Mouse (Mus musculus): Measurements from ENCODE around the gene Sp1. TPM values are rescaled to one million over a fixed set of nuclear protein-coding genes. Genes with fewer than 3 reads are reported as not detected.

Sp1 gene
- total and polyA plus RNA-seq, 3 experiments: 16.3 to 92.3 (median 47.2) TPM

- H3K27me3 ChIP-seq (ENCODE audit: control insufficient read depth in 1 of 2, insufficient read depth in 2 of 2, low read length in 2 of 2): no peaks in the 10 kb centered on the region
- peaks cover 1% of the 10 kb centered on the region; the same call in 1 of the 2 replicates for H3K79me2 ChIP-seq (ENCODE audit: control insufficient read depth, insufficient read depth, low read length, poor library complexity)
- peak overlapping the region; percentile 85 for H3K9ac ChIP-seq (ENCODE audit: control insufficient read depth, low read depth, low read length, poor library complexity, severe bottlenecking)
- peak; percentile 78 for DNase-seq (ENCODE audit: low read depth, low spot score)
- no peak for TF ChIP-seq KAT2A (conservative IDR thresholded peaks at IDR 0.05; ENCODE audit: low read depth, low read length)
- no peak; the same call in 1 of the 2 replicates for TF ChIP-seq ZMIZ1 (IDR thresholded peaks at IDR 0.05; ENCODE audit: low read depth, low read length)
- 0 out of 2 replicates have a peak, but pooled peaks have one; percentile 43 for TF ChIP-seq ZKSCAN1 (IDR thresholded peaks at IDR 0.05; ENCODE audit: low read depth, low read length)
- peak; percentile 54; the same call in 1 of the 2 replicates for TF ChIP-seq TBP (IDR thresholded peaks at IDR 0.05; ENCODE audit: low read depth, low read length)
- TF ChIP-seq NELFE (IDR thresholded peaks at IDR 0.05; ENCODE audit: low read depth, low read length): peak; percentile 51
- peak; percentile 58; the same call in 1 of the 2 replicates for TF ChIP-seq SIN3A (IDR thresholded peaks at IDR 0.05; ENCODE audit: low read length)
- TF ChIP-seq ELF1 (IDR thresholded peaks at IDR 0.05; ENCODE audit: low read depth, low read length): peak; percentile 63
- no peak for TF ChIP-seq POLR2AphosphoS5 (IDR thresholded peaks at IDR 0.05; ENCODE audit: borderline replicate concordance, low read depth, low read length)
- TF ChIP-seq ZNF384 (IDR thresholded peaks at IDR 0.05; ENCODE audit: low read depth, low read length): peak; percentile 96
- peak; percentile 37 to 67; a peak in 3 of 4 replicates for TF ChIP-seq POLR2A (IDR thresholded peaks at IDR 0.05; ENCODE audit: control insufficient read depth in 1 of 2, insufficient read depth in 1 of 2, low read depth in 1 of 2, low read length in 2 of 2, poor library complexity in 1 of 2)
- TF ChIP-seq HCFC1 (IDR thresholded peaks at IDR 0.05; ENCODE audit: low read depth, low read length): peak; percentile 56
- no peak; the same call in 1 of the 2 replicates for TF ChIP-seq POLR2AphosphoS2 (IDR thresholded peaks at IDR 0.05; ENCODE audit: low read length)
- peak overlapping the region; percentile 76 to 79 for H3K4me3 ChIP-seq (ENCODE audit: control insufficient read depth in 1 of 2, insufficient read depth in 1 of 2, low read depth in 2 of 2, low read length in 2 of 2)
- H3K36me3 ChIP-seq (ENCODE audit: control insufficient read depth in 1 of 2, insufficient read depth in 2 of 2, low read length in 2 of 2): peaks cover 0 to 10% of the 10 kb centered on the region in 2 experiments; a peak in 2 of 4 replicates
- peak overlapping the region; percentile 53 for H3K27ac ChIP-seq (ENCODE audit: control insufficient read depth, low read depth, low read length)
- H3K4me1 ChIP-seq (ENCODE audit: control insufficient read depth in 1 of 2, insufficient read depth in 2 of 2, low read length in 2 of 2): peaks cover 8 to 15% of the 10 kb centered on the region in 2 experiments
- H3K9me3 ChIP-seq (replicated peaks; ENCODE audit: insufficient read depth, low read length): no peaks in the 10 kb centered on the region
Observed at GRCm38 (mm10) chr15:102399229-102400221, 6.4 kb upstream of the Sp1 start.

DNA sequence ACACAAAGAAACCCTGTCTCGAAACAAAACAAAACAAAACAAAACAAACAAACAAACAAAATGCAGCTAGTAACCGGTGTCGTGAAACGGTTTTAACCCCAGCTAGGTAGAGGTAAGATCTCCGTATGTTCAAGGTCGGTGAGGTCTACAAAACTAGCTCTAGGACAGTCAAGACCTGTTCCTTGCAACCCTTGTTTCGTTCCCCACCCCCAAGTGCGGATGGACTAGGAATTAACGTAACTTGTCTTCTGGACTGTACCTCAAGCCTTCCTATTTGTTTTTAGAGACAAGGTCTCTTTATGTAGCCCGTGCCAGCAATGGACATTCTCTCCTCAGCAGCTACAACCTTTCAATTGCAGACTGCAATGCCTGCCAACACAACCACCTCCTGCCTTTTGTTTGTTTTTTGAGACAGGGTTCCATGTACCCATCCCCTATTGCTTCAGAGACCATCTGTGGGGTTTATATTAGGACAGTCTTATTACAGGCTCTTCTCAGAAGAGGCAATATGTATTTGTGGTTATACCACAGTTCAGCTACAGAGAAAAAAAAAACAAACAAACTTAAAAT, 5.4 kb upstream of the Sp1 start:
- H3K36me3 ChIP-seq (ENCODE audit: control insufficient read depth in 1 of 2, insufficient read depth in 2 of 2, low read length in 2 of 2): peaks cover 0 to 6% of the 10 kb centered on the region in 2 experiments; a peak in 2 of 4 replicates
- H3K9me3 ChIP-seq (replicated peaks; ENCODE audit: insufficient read depth, low read length): no peaks in the 10 kb centered on the region
- peak overlapping the region; percentile 85 for H3K9ac ChIP-seq (ENCODE audit: control insufficient read depth, low read depth, low read length, poor library complexity, severe bottlenecking)
- peaks cover 6% of the 10 kb centered on the region; the same call in 1 of the 2 replicates for H3K79me2 ChIP-seq (ENCODE audit: control insufficient read depth, insufficient read depth, low read length, poor library complexity)
- H3K4me1 ChIP-seq (ENCODE audit: control insufficient read depth in 1 of 2, insufficient read depth in 2 of 2, low read length in 2 of 2): peaks cover 4 to 12% of the 10 kb centered on the region in 2 experiments
- peak overlapping the region; percentile 53; the same call in 1 of the 2 replicates for H3K27ac ChIP-seq (ENCODE audit: control insufficient read depth, low read depth, low read length)
- TF ChIP-seq MEF2A (IDR thresholded peaks at IDR 0.05; ENCODE audit: extremely low read depth, insufficient replicate concordance, low read depth, low read length, poor library complexity, severe bottlenecking): no peak
- TF ChIP-seq ELF1 (IDR thresholded peaks at IDR 0.05; ENCODE audit: low read depth, low read length): no peak
- TF ChIP-seq CHD2 (IDR thresholded peaks at IDR 0.05; ENCODE audit: low read length): no peak
- TF ChIP-seq ZKSCAN1 (IDR thresholded peaks at IDR 0.05; ENCODE audit: low read depth, low read length): no peak
- no peak for TF ChIP-seq E2F4 (IDR thresholded peaks at IDR 0.05; ENCODE audit: borderline replicate concordance, low read depth, low read length)
- no peak for TF ChIP-seq TBP (IDR thresholded peaks at IDR 0.05; ENCODE audit: low read depth, low read length)
- no peak for TF ChIP-seq ZMIZ1 (IDR thresholded peaks at IDR 0.05; ENCODE audit: low read depth, low read length)
- no peak for TF ChIP-seq UBTF (IDR thresholded peaks at IDR 0.05; ENCODE audit: borderline replicate concordance, insufficient read depth, low read depth, low read length)
- no peak; the same call in 1 of the 2 replicates for TF ChIP-seq ZNF384 (IDR thresholded peaks at IDR 0.05; ENCODE audit: low read depth, low read length)
- TF ChIP-seq SIN3A (IDR thresholded peaks at IDR 0.05; ENCODE audit: low read length): no peak
- no peak for TF ChIP-seq ETS1 (IDR thresholded peaks at IDR 0.05; ENCODE audit: low read depth, low read length)
- TF ChIP-seq POLR2A (IDR thresholded peaks at IDR 0.05; ENCODE audit: control insufficient read depth in 1 of 2, insufficient read depth in 1 of 2, low read depth in 1 of 2, low read length in 2 of 2, poor library complexity in 1 of 2): no peak
- no peak for TF ChIP-seq MAZ (IDR thresholded peaks at IDR 0.05; ENCODE audit: low read depth, low read length)
- no peak for TF ChIP-seq BHLHE40 (IDR thresholded peaks at IDR 0.05; ENCODE audit: borderline replicate concordance, low read depth, low read length)
- TF ChIP-seq MXI1 (IDR thresholded peaks at IDR 0.05; ENCODE audit: low read depth, low read length): no peak
- no peak for TF ChIP-seq GABPA (IDR thresholded peaks at IDR 0.05; ENCODE audit: low read depth, low read length)
- no peak for TF ChIP-seq MYC (IDR thresholded peaks at IDR 0.05; ENCODE audit: low read depth, low read length)
- TF ChIP-seq KAT2A (conservative IDR thresholded peaks at IDR 0.05; ENCODE audit: low read depth, low read length): no peak
- no peak for TF ChIP-seq ZC3H11A (IDR thresholded peaks at IDR 0.05; ENCODE audit: low read depth, low read length)
- DNase-seq (ENCODE audit: low read depth, low spot score): no peak
- no peaks in the 10 kb centered on the region for H3K27me3 ChIP-seq (ENCODE audit: control insufficient read depth in 1 of 2, insufficient read depth in 2 of 2, low read length in 2 of 2)
- H3K4me3 ChIP-seq (ENCODE audit: control insufficient read depth in 1 of 2, insufficient read depth in 1 of 2, low read depth in 2 of 2, low read length in 2 of 2): peak overlapping the region; percentile 76 to 79
